Mouse (Mus musculus) lung, postnatal 0 days (tissue): ENCODE results near the gene Rassf1.

Source experiments
- CTCF ChIP-seq: IDR thresholded peaks from 2 replicates; pipeline ENCODE4 v1.5.1; 2016; ENCODE audit warnings: antibody characterized with exemption, mild to moderate bottlenecking
- EP300 ChIP-seq: IDR thresholded peaks from 2 replicates; pipeline ENCODE4 v1.6.1; 2016; ENCODE audit warnings: antibody characterized with exemption, mild to moderate bottlenecking, control low read depth

- TF ChIP-seq CTCF, result peak; percentile 43
- TF ChIP-seq EP300, result no peak
Measured at GRCm38 (mm10) chr9:107533791-107534407, 17.5 kb upstream of the Rassf1 start, which contains the start of gene Tmem115.
